Mouse (Mus musculus) hindbrain, embryonic 12.5 days (tissue): ENCODE data around the gene Rnf141. TPM values are rescaled to one million over a fixed set of nuclear protein-coding genes. Genes with fewer than 3 reads are reported as not detected.
A peak's percentile ranks its signal among the peaks of the same experiment; 100 is the strongest.

Source experiments
- ATAC-seq: fragments of 200-750 bp; cut with Nextera tagmentation; 2 replicates; pipeline ENCODE4 v1.8.0; 2017; ENCODE audit warnings: moderate TSS enrichment; ENCODE audit not compliant: low FRiP score
- H3K27ac ChIP-seq: fragments of 300-500 bp; sonication (generic); 2 replicates; pipeline ENCODE4 v1.5.1; 2016; ENCODE audit warnings: mild to moderate bottlenecking
- H3K27me3 ChIP-seq: fragments of 300-500 bp; sonication (generic); 2 replicates; pipeline ENCODE4 v1.6.1; 2016; ENCODE audit warnings: mild to moderate bottlenecking
- H3K36me3 ChIP-seq: fragments of 300-500 bp; sonication (generic); 2 replicates; pipeline ENCODE4 v1.6.1; 2016; ENCODE audit warnings: mild to moderate bottlenecking
- H3K4me1 ChIP-seq: fragments of 300-500 bp; sonication (generic); 2 replicates; pipeline ENCODE4 v1.6.1; 2016
- H3K4me2 ChIP-seq: fragments of 300-500 bp; sonication (generic); replicated peaks from 2 replicates; pipeline ENCODE4 v1.6.1; 2016; ENCODE audit warnings: mild to moderate bottlenecking
- H3K4me3 ChIP-seq: fragments of 300-500 bp; sonication (generic); 2 replicates; pipeline ENCODE4 v1.5.1; 2016; ENCODE audit warnings: mild to moderate bottlenecking
- H3K9ac ChIP-seq: fragments of 300-500 bp; sonication (generic); 2 replicates; pipeline ENCODE4 v1.6.1; 2016; ENCODE audit warnings: mild to moderate bottlenecking, moderate library complexity
- H3K9me3 ChIP-seq: fragments of 300-500 bp; sonication (generic); replicated peaks from 2 replicates; pipeline ENCODE4 v1.6.1; 2016; ENCODE audit warnings: mild to moderate bottlenecking
- WGBS: fragments of 180-500 bp; shearing (Covaris S2); methylation state at CpG from one replicate; pipeline ENCODE4 v1.1.7; 2016; 5-methylcytosine and 5-hydroxymethylcytosine counted together
- polyA plus RNA-seq: library from polyadenylated mRNA; unstranded; fragments of >200 nt; fragmentation: Nextera tagmentation; extraction: Ambion mirVana; gene quantifications from 2 replicates; pipeline ENCODE4 v1.2.1, GENCODE M21; 2016

Gene Rnf141
- polyA plus RNA-seq, 1 experiment from 2014 or later = 25.7 TPM

GRCm38 (mm10) chr7:110772343-110772742, 71.9 kb downstream of the Rnf141 start:
- no peak for ATAC-seq
- 90% methylated on average over 3 of the region's 3 CpGs for WGBS
- Histone ChIP-seq H3K9ac (no peak overlapping the region), H3K27me3 (peaks cover 29% of the 10 kb centered on the region), H3K36me3 (no peaks in the 10 kb centered on the region), H3K27ac (no peak overlapping the region), H3K4me1 (peaks cover 6% of the 10 kb centered on the region; the same call in 1 of the 2 replicates), H3K4me2 (no peak overlapping the region), H3K4me3 (no peak overlapping the region), H3K9me3 (no peaks in the 10 kb centered on the region)

GRCm38 (mm10) chr7:110770949-110771348, 73.3 kb downstream of the Rnf141 start:
- 84% methylated on average over 4 of the region's 4 CpGs for WGBS
- H3K9ac ChIP-seq = no peak overlapping the region
- ATAC-seq = no peak

GRCm38 (mm10) chr7:110769094-110769493, 75.2 kb downstream of the Rnf141 start:
- WGBS = 36% methylated on average over 4 of the region's 4 CpGs
- Histone ChIP-seq H3K4me3 (peak overlapping the region; percentile 47), H3K27me3 (peaks cover 29% of the 10 kb centered on the region), H3K27ac (no peak overlapping the region), H3K4me2 (peak overlapping the region; percentile 90), H3K36me3 (no peaks in the 10 kb centered on the region), H3K4me1 (peaks cover 6% of the 10 kb centered on the region; the same call in 1 of the 2 replicates), H3K9me3 (no peaks in the 10 kb centered on the region), H3K9ac (peak overlapping the region; percentile 65)
- no peak for ATAC-seq

More at GRCm38 (mm10) chr7:110770949-110771348, 73.3 kb downstream of the Rnf141 start:
- no peak overlapping the region for H3K27ac ChIP-seq
- no peaks in the 10 kb centered on the region for H3K9me3 ChIP-seq
- peaks cover 29% of the 10 kb centered on the region for H3K27me3 ChIP-seq
- H3K4me1 ChIP-seq = peaks cover 6% of the 10 kb centered on the region; the same call in 1 of the 2 replicates
- H3K4me3 ChIP-seq = no peak overlapping the region
- no peaks in the 10 kb centered on the region for H3K36me3 ChIP-seq
- no peak overlapping the region for H3K4me2 ChIP-seq

GRCm38 (mm10) chr7:110768451-110769064, 75.7 kb downstream of the Rnf141 start:
- peaks cover 6% of the 10 kb centered on the region; the same call in 1 of the 2 replicates for H3K4me1 ChIP-seq
- ATAC-seq = peak; percentile 71
- H3K27me3 ChIP-seq = peaks cover 29% of the 10 kb centered on the region
- no peaks in the 10 kb centered on the region for H3K9me3 ChIP-seq
- H3K9ac ChIP-seq = peak overlapping the region; percentile 65
- no peaks in the 10 kb centered on the region for H3K36me3 ChIP-seq
- WGBS = under 1% methylated on average over 59 of the region's 61 CpGs
- H3K27ac ChIP-seq = no peak overlapping the region
- H3K4me2 ChIP-seq = peak overlapping the region; percentile 90
- H3K4me3 ChIP-seq = peak overlapping the region; percentile 47

- Histone ChIP-seq H3K9ac (peak within 1 kb of the TSS; percentile 65), H3K4me2 (peak within 1 kb of the TSS; percentile 90), H3K4me3 (peak within 1 kb of the TSS; percentile 47), H3K27me3 (peaks cover 29% of the 10 kb centered on the region), H3K9me3 (no peaks in the 10 kb centered on the region), H3K4me1 (peaks cover 6% of the 10 kb centered on the region; the same call in 1 of the 2 replicates), H3K36me3 (no peaks in the 10 kb centered on the region), H3K27ac (no peak within 1 kb of the TSS)
- ATAC-seq = no peak
- WGBS = 13% methylated on average over 16 of the region's 16 CpGs
Measured at GRCm38 (mm10) chr7:110768001-110768400, 76.3 kb downstream of the Rnf141 start, which contains the start of gene Ampd3. Gene Ampd3 (plus strand): TSS chr7:110768206.

- Histone ChIP-seq H3K36me3 (no peaks in the 10 kb centered on the region), H3K4me2 (no peak overlapping the region), H3K27ac (no peak overlapping the region), H3K4me1 (0 out of 2 replicates have a peak, but pooled peaks cover 5% of the 10 kb centered on the region), H3K4me3 (no peak overlapping the region), H3K9me3 (no peaks in the 10 kb centered on the region), H3K27me3 (peaks cover 4% of the 10 kb centered on the region), H3K9ac (no peak overlapping the region)
- WGBS = 80% methylated on average over 5 of the region's 5 CpGs
- ATAC-seq = no peak
Measured at GRCm38 (mm10) chr7:110762605-110763180, 81.6 kb downstream of the Rnf141 start.

GRCm38 (mm10) chr7:110756440-110756839, 87.8 kb downstream of the Rnf141 start:
- WGBS = 67% methylated on average over 2 of the region's 2 CpGs
- H3K9me3 ChIP-seq = no peaks in the 10 kb centered on the region
- no peak overlapping the region for H3K9ac ChIP-seq
- no peak overlapping the region for H3K4me2 ChIP-seq
- H3K4me1 ChIP-seq = peaks cover 5% of the 10 kb centered on the region; the same call in 1 of the 2 replicates
- ATAC-seq = no peak
- no peak overlapping the region for H3K27ac ChIP-seq
- H3K36me3 ChIP-seq = no peaks in the 10 kb centered on the region
- H3K4me3 ChIP-seq = no peak overlapping the region
- no peaks in the 10 kb centered on the region for H3K27me3 ChIP-seq

- H3K4me1 ChIP-seq = peaks cover 5% of the 10 kb centered on the region; the same call in 1 of the 2 replicates
- H3K27me3 ChIP-seq = no peaks in the 10 kb centered on the region
- ATAC-seq = no peak
- no peak overlapping the region for H3K27ac ChIP-seq
- H3K36me3 ChIP-seq = no peaks in the 10 kb centered on the region
- no peak overlapping the region for H3K9ac ChIP-seq
- H3K4me2 ChIP-seq = no peak overlapping the region
- H3K9me3 ChIP-seq = no peaks in the 10 kb centered on the region
- WGBS = 22% methylated on average over 5 of the region's 5 CpGs
- no peak overlapping the region for H3K4me3 ChIP-seq
Measured at GRCm38 (mm10) chr7:110753926-110754330, 90.3 kb downstream of the Rnf141 start.

- Histone ChIP-seq H3K36me3 (no peaks in the 10 kb centered on the region), H3K4me3 (no peak overlapping the region), H3K4me1 (peaks cover 5% of the 10 kb centered on the region; the same call in 1 of the 2 replicates), H3K9ac (no peak overlapping the region), H3K27me3 (no peaks in the 10 kb centered on the region), H3K27ac (no peak overlapping the region), H3K9me3 (no peaks in the 10 kb centered on the region), H3K4me2 (no peak overlapping the region)
- no peak for ATAC-seq
- WGBS = 83% methylated on average over 1 of the region's 1 CpGs
Measured at GRCm38 (mm10) chr7:110753310-110753709, 90.9 kb downstream of the Rnf141 start.

GRCm38 (mm10) chr7:110751634-110752033, 92.6 kb downstream of the Rnf141 start:
- 83% methylated on average over 1 of the region's 1 CpGs for WGBS
- H3K4me1 ChIP-seq = peaks cover 5% of the 10 kb centered on the region; the same call in 1 of the 2 replicates
- no peak overlapping the region for H3K4me3 ChIP-seq
- H3K36me3 ChIP-seq = no peaks in the 10 kb centered on the region
- H3K27me3 ChIP-seq = no peaks in the 10 kb centered on the region
- H3K27ac ChIP-seq = no peak overlapping the region
- H3K9ac ChIP-seq = no peak overlapping the region
- no peaks in the 10 kb centered on the region for H3K9me3 ChIP-seq
- no peak overlapping the region for H3K4me2 ChIP-seq
- ATAC-seq = no peak

- peaks cover 5% of the 10 kb centered on the region; the same call in 1 of the 2 replicates for H3K4me1 ChIP-seq
- H3K36me3 ChIP-seq = no peaks in the 10 kb centered on the region
- no peak overlapping the region for H3K9ac ChIP-seq
- no peak overlapping the region for H3K4me2 ChIP-seq
- no peak for ATAC-seq
- no peak overlapping the region for H3K27ac ChIP-seq
- H3K4me3 ChIP-seq = no peak overlapping the region
- H3K9me3 ChIP-seq = no peaks in the 10 kb centered on the region
- WGBS = 37% methylated on average over 4 of the region's 4 CpGs
- no peaks in the 10 kb centered on the region for H3K27me3 ChIP-seq
Measured at GRCm38 (mm10) chr7:110750834-110751233, 93.4 kb downstream of the Rnf141 start.
